Mouse (Mus musculus): ENCODE data around the gene Tmem184c. TPM values are rescaled to one million over a fixed set of nuclear protein-coding genes. Genes with fewer than 3 reads are reported as not detected.
A peak's percentile ranks its signal among the peaks of the same experiment; 100 is the strongest.

Gene Tmem184c
- total RNA-seq, 1 experiment from 2014 or later, result 24.0 TPM

DNA sequence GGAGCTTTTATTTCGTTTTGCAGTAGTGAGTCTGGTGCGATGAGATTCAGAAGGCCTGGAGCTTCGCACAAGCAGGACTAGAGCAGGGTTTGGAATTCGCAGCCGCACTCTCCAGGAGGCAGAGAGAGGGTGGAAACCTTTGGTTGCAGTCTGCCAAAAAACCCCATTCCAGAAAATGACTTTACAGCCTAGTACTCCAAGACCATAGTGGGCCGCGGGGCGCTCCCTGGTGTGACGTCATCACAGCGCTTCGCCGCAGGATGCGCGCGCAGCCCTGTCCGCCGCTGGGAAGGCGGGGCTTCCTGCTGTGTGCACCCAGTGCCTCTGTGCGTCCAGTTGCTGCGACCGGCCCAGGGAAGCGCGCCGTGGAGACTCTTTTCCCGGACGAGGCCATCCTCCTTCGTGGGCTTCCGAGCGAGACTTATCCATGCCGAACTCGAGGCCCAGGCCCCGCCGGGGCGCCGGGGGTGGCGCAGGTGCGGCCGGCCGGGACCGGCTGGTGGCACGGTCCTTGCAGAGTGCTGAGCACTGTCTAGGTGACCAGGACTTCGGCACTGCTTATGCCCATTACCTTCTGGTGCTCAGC, 61.3 kb downstream of the Tmem184c start, which contains the start of gene Prmt9:
TSS of gene Prmt9 (plus strand) at position 277 of the 586 bp plus-strand sequence.
- ATAC-seq (ENCODE audit: extremely low read depth, insufficient number of reproducible peaks, low FRiP score, poor library complexity, severe bottlenecking), result peak; percentile 77

Other genes starting within 250 kb of the Tmem184c start
- gene Arhgap10, start 92.7 kb downstream of the Tmem184c start, total RNA-seq (2017), result 14.1 and 14.9 TPM in 2 replicates
- gene Prmt9, start 61.3 kb downstream of the Tmem184c start, total RNA-seq (2017), result 24.3 and 27.5 TPM in 2 replicates
- 0.25 TPM in 1 of 2 replicates, not detected in the other for gene Ednra, start 113.8 kb upstream of the Tmem184c start, total RNA-seq (2017)